Mouse (Mus musculus) olfactory bulb, adult 2 months (tissue): Measurements from ENCODE around the gene Xrcc4. TPM values are rescaled to one million over a fixed set of nuclear protein-coding genes. Genes with fewer than 3 reads are reported as not detected.

Experiments used
- H3K27ac ChIP-seq: fragments of 200-500 bp; 2 replicates; pipeline ENCODE4 v1.5.1; 2012; ENCODE audit warnings: low read depth, low read length; ENCODE audit not compliant: insufficient read depth
- H3K4me1 ChIP-seq: fragments of 200-500 bp; 2 replicates; pipeline ENCODE4 v1.6.1; 2012; ENCODE audit warnings: low read length; ENCODE audit not compliant: control insufficient read depth, insufficient read depth
- H3K4me3 ChIP-seq: fragments of 200-500 bp; 2 replicates; pipeline ENCODE4 v1.5.1; 2012; ENCODE audit warnings: mild to moderate bottlenecking, low read depth, low read length, moderate library complexity; ENCODE audit not compliant: insufficient read depth
- CTCF ChIP-seq: fragments of 200-500 bp; IDR thresholded peaks from 2 replicates; pipeline ENCODE4 v1.5.1; 2012; ENCODE audit warnings: low read depth, mild to moderate bottlenecking, low read length, moderate library complexity; ENCODE audit not compliant: insufficient read depth
- POLR2A ChIP-seq: fragments of 200-500 bp; IDR thresholded peaks from 2 replicates; pipeline ENCODE4 v1.6.1; 2012; ENCODE audit warnings: mild to moderate bottlenecking, low read depth, low read length, moderate library complexity; ENCODE audit not compliant: insufficient read depth
- WGBS: fragments of 180-500 bp; shearing (Covaris S2); methylation state at CpG from one replicate; pipeline ENCODE4 v1.1.7; 2018; 5-methylcytosine and 5-hydroxymethylcytosine counted together
- polyA plus RNA-seq: library from polyadenylated mRNA; stranded (reverse); fragments of >200 nt; gene quantifications from 2 replicates; pipeline ENCODE4 v1.2.4, GENCODE M21; 2012; ENCODE audit warnings: low replicate concordance; ENCODE audit not compliant: missing spikeins, insufficient read depth, insufficient read length

The Xrcc4 gene
- polyA plus RNA-seq, 1 experiment = not detected

GRCm38 (mm10) chr13:89997531-89997930 is 91.9 kb downstream of the Xrcc4 start:
- H3K4me1 ChIP-seq = no peaks in the 10 kb centered on the region
- no peak for TF ChIP-seq CTCF
- TF ChIP-seq POLR2A = no peak
- no peak overlapping the region for H3K4me3 ChIP-seq
- H3K27ac ChIP-seq = no peak overlapping the region

- H3K27ac ChIP-seq = no peak overlapping the region
- TF ChIP-seq POLR2A (no peak), CTCF (no peak)
- H3K4me1 ChIP-seq = no peaks in the 10 kb centered on the region
- WGBS = 18% methylated on average over 2 of the region's 2 CpGs
- no peak overlapping the region for H3K4me3 ChIP-seq
Observed at GRCm38 (mm10) chr13:89986087-89986486, 103.3 kb downstream of the Xrcc4 start.

GRCm38 (mm10) chr13:89970940-89971339 is 118.5 kb downstream of the Xrcc4 start:
- Histone ChIP-seq H3K4me3 (no peak overlapping the region), H3K27ac (no peak overlapping the region), H3K4me1 (no peaks in the 10 kb centered on the region)
- no peak for TF ChIP-seq POLR2A
- no peak for TF ChIP-seq CTCF
- 83% methylated on average over 3 of the region's 3 CpGs for WGBS

- TF ChIP-seq POLR2A (no peak), CTCF (no peak)
- Histone ChIP-seq H3K27ac (no peak overlapping the region), H3K4me3 (no peak overlapping the region), H3K4me1 (no peaks in the 10 kb centered on the region)
Observed at GRCm38 (mm10) chr13:89968671-89969070, 120.7 kb downstream of the Xrcc4 start.

- Histone ChIP-seq H3K4me1 (no peaks in the 10 kb centered on the region), H3K4me3 (no peak overlapping the region), H3K27ac (no peak overlapping the region)
- WGBS = 8% methylated on average over 2 of the region's 2 CpGs
- TF ChIP-seq POLR2A (no peak), CTCF (no peak)
Observed at GRCm38 (mm10) chr13:89944354-89944753, 145.1 kb downstream of the Xrcc4 start.

- Histone ChIP-seq H3K4me3 (no peak overlapping the region), H3K27ac (no peak overlapping the region), H3K4me1 (no peaks in the 10 kb centered on the region)
- WGBS = 54% methylated on average over 3 of the region's 3 CpGs
- TF ChIP-seq POLR2A (no peak), CTCF (no peak)
Observed at GRCm38 (mm10) chr13:89929477-89929876, 159.9 kb downstream of the Xrcc4 start.

- Histone ChIP-seq H3K4me3 (no peak overlapping the region), H3K27ac (no peak overlapping the region), H3K4me1 (no peaks in the 10 kb centered on the region)
- TF ChIP-seq POLR2A (no peak), CTCF (no peak)
- WGBS = 95% methylated on average over 3 of the region's 3 CpGs
Observed at GRCm38 (mm10) chr13:89918814-89919481, 170.5 kb downstream of the Xrcc4 start.

- 85% methylated on average over 5 of the region's 5 CpGs for WGBS
- H3K4me3 ChIP-seq = no peak overlapping the region
- no peaks in the 10 kb centered on the region for H3K4me1 ChIP-seq
- no peak for TF ChIP-seq POLR2A
- no peak for TF ChIP-seq CTCF
- no peak overlapping the region for H3K27ac ChIP-seq
Observed at GRCm38 (mm10) chr13:89914332-89914731, 175.1 kb downstream of the Xrcc4 start.

GRCm38 (mm10) chr13:89913891-89914290 is 175.5 kb downstream of the Xrcc4 start:
- WGBS = 86% methylated on average over 6 of the region's 6 CpGs
- no peak overlapping the region for H3K4me3 ChIP-seq
- no peak overlapping the region for H3K27ac ChIP-seq
- TF ChIP-seq CTCF (no peak), POLR2A (no peak)
- no peaks in the 10 kb centered on the region for H3K4me1 ChIP-seq

- TF ChIP-seq CTCF = no peak
- WGBS = 88% methylated on average over 2 of the region's 2 CpGs
Observed at GRCm38 (mm10) chr13:89906120-89906519, 183.3 kb downstream of the Xrcc4 start.

More at GRCm38 (mm10) chr13:89906120-89906519, 183.3 kb downstream of the Xrcc4 start:
- H3K4me1 ChIP-seq = no peaks in the 10 kb centered on the region
- H3K4me3 ChIP-seq = no peak overlapping the region
- no peak overlapping the region for H3K27ac ChIP-seq
